Mouse (Mus musculus): ENCODE measurements around the gene Banf1.

GRCm38 (mm10) chr19:5323801-5324200 lies 43.2 kb downstream of the Banf1 start:
- no peak for TF ChIP-seq CTCF (IDR thresholded peaks at IDR 0.05; ENCODE audit: control insufficient read depth, insufficient read depth, insufficient read length)
- no peak for TF ChIP-seq MYOD1 (IDR thresholded peaks at IDR 0.05; ENCODE audit: control insufficient read depth, insufficient read length, low read depth)
- no peak for TF ChIP-seq MAX (IDR thresholded peaks at IDR 0.05)
